Mouse (Mus musculus): ENCODE data around the gene Mpdu1. TPM values are rescaled to one million over a fixed set of nuclear protein-coding genes. Genes with fewer than 3 reads are reported as not detected.

The Mpdu1 gene
- total and polyA plus RNA-seq, 3 experiments: 110 to 210 (median 210) TPM

GRCm38 (mm10) chr11:69623006-69623405 is 39.4 kb downstream of the Mpdu1 start:
- Histone ChIP-seq H3K4me3 (replicated peaks in 1 of 3; ENCODE audit: low read depth in 2 of 3, low read length in 2 of 3, poor library complexity in 1 of 3) (no peak overlapping the region), H3K79me2 (replicated peaks; ENCODE audit: control insufficient read depth, extremely low read depth, insufficient read depth, poor library complexity, severe bottlenecking) (no peaks in the 10 kb centered on the region), H3K27ac (ENCODE audit: insufficient read depth, low read depth) (no peak overlapping the region), H3K9me3 (replicated peaks; ENCODE audit: low read length) (no peaks in the 10 kb centered on the region), H3K9ac (ENCODE audit: insufficient read depth, low read depth) (no peak overlapping the region), H3K4me1 (ENCODE audit: control insufficient read depth in 1 of 2, insufficient read depth in 2 of 2) (no peaks in the 10 kb centered on the region; a peak in 1 of 4 replicates), H3K36me3 (replicated peaks in 1 of 2; ENCODE audit: control insufficient read depth in 1 of 2, insufficient read depth in 1 of 2, low read length in 1 of 2) (no peaks in the 10 kb centered on the region), H3K27me3 (replicated peaks) (peaks cover 34% of the 10 kb centered on the region), H3K4me2 (ENCODE audit: insufficient read depth, low read depth, poor library complexity, severe bottlenecking) (no peak overlapping the region)
- no peak for DNase-seq (ENCODE audit: extremely low read depth)
- TF ChIP-seq CHD2 (IDR thresholded peaks at IDR 0.05; ENCODE audit: low read length): no peak
- TF ChIP-seq GABPA (IDR thresholded peaks at IDR 0.05; ENCODE audit: insufficient replicate concordance, low read depth, low read length): no peak
- TF ChIP-seq USF2 (conservative IDR thresholded peaks at IDR 0.05; ENCODE audit: low read depth, low read length): no peak
- no peak for TF ChIP-seq ZC3H11A (IDR thresholded peaks at IDR 0.05; ENCODE audit: low read depth, low read length)
- no peak for TF ChIP-seq JUN (IDR thresholded peaks at IDR 0.05; ENCODE audit: insufficient read depth, low read depth, low read length)
- TF ChIP-seq HCFC1 (IDR thresholded peaks at IDR 0.05; ENCODE audit: low read depth, low read length): no peak
- no peak for TF ChIP-seq ZNF384 (IDR thresholded peaks at IDR 0.05; ENCODE audit: low read depth, low read length)
- no peak for TF ChIP-seq EP300 (IDR thresholded peaks at IDR 0.05; ENCODE audit: low read length)
- no peak for TF ChIP-seq CHD1 (IDR thresholded peaks at IDR 0.05; ENCODE audit: low read depth, low read length)
- no peak for TF ChIP-seq JUND (conservative IDR thresholded peaks at IDR 0.05; ENCODE audit: low read depth, low read length)
- TF ChIP-seq NRF1 (IDR thresholded peaks at IDR 0.05; ENCODE audit: low read depth, low read length): no peak
- no peak for TF ChIP-seq SMC3 (IDR thresholded peaks at IDR 0.05; ENCODE audit: low read depth, low read length)
- TF ChIP-seq NELFE (IDR thresholded peaks at IDR 0.05; ENCODE audit: low read depth, low read length): no peak
- no peak for TF ChIP-seq POLR2AphosphoS2 (IDR thresholded peaks at IDR 0.05; ENCODE audit: low read depth, low read length)
- no peak for TF ChIP-seq ZKSCAN1 (IDR thresholded peaks at IDR 0.05; ENCODE audit: borderline replicate concordance, low read depth, low read length)
- TF ChIP-seq ETS1 (conservative IDR thresholded peaks at IDR 0.05; ENCODE audit: low read depth, low read length): no peak
- TF ChIP-seq MEF2A (IDR thresholded peaks at IDR 0.05; ENCODE audit: borderline replicate concordance, low read depth, low read length): no peak
- TF ChIP-seq POLR2A (IDR thresholded peaks at IDR 0.05; ENCODE audit: low read depth, low read length): no peak
- TF ChIP-seq TCF12 (IDR thresholded peaks at IDR 0.05; ENCODE audit: low read depth, low read length): no peak
- TF ChIP-seq MAFK (IDR thresholded peaks at IDR 0.05; ENCODE audit: insufficient replicate concordance, low read length): no peak
- in situ Hi-C loops (cut with MboI; ENCODE audit: low pct_ligation_motif_present, low pct_unique_long_range_greater_than_20kb, low sequenced_read_pairs): no loop called here
- dilution Hi-C loops (cut with MboI; ENCODE audit: extremely low pct_ligation_motif_present, extremely low pct_unique_long_range_greater_than_20kb, low sequenced_read_pairs): no loop called here

GRCm38 (mm10) chr11:69622406-69622805 is 40.0 kb downstream of the Mpdu1 start:
- no peaks in the 10 kb centered on the region for H3K4me1 ChIP-seq (ENCODE audit: control insufficient read depth in 1 of 2, insufficient read depth in 2 of 2)
- H3K36me3 ChIP-seq (replicated peaks in 1 of 2; ENCODE audit: control insufficient read depth in 1 of 2, insufficient read depth in 1 of 2, low read length in 1 of 2): no peaks in the 10 kb centered on the region
- H3K9ac ChIP-seq (ENCODE audit: insufficient read depth, low read depth): no peak overlapping the region
- no peaks in the 10 kb centered on the region for H3K9me3 ChIP-seq (replicated peaks; ENCODE audit: low read length)
- peaks cover 40% of the 10 kb centered on the region for H3K27me3 ChIP-seq (replicated peaks)
- TF ChIP-seq ETS1 (conservative IDR thresholded peaks at IDR 0.05; ENCODE audit: low read depth, low read length) (no peak), HCFC1 (IDR thresholded peaks at IDR 0.05; ENCODE audit: low read depth, low read length) (no peak), RAD21 (IDR thresholded peaks at IDR 0.05; ENCODE audit: low read depth, low read length) (no peak), MYC (IDR thresholded peaks at IDR 0.05; ENCODE audit: low read depth, low read length) (no peak), CHD1 (IDR thresholded peaks at IDR 0.05; ENCODE audit: low read depth, low read length) (no peak), USF2 (conservative IDR thresholded peaks at IDR 0.05; ENCODE audit: low read depth, low read length) (no peak), GABPA (IDR thresholded peaks at IDR 0.05; ENCODE audit: insufficient replicate concordance, low read depth, low read length) (no peak), SMC3 (IDR thresholded peaks at IDR 0.05; ENCODE audit: low read depth, low read length) (no peak), MAFK (IDR thresholded peaks at IDR 0.05; ENCODE audit: insufficient replicate concordance, low read length) (no peak), NELFE (IDR thresholded peaks at IDR 0.05; ENCODE audit: low read depth, low read length) (no peak), ZNF384 (IDR thresholded peaks at IDR 0.05; ENCODE audit: low read depth, low read length) (no peak), BHLHE40 (IDR thresholded peaks at IDR 0.05; ENCODE audit: low read depth, low read length) (no peak), MAZ (IDR thresholded peaks at IDR 0.05; ENCODE audit: low read depth, low read length) (no peak), IRF4 (IDR thresholded peaks at IDR 0.05; ENCODE audit: low read depth, low read length) (no peak), MEF2A (IDR thresholded peaks at IDR 0.05; ENCODE audit: borderline replicate concordance, low read depth, low read length) (no peak), PAX5 (IDR thresholded peaks at IDR 0.05; ENCODE audit: low read length) (no peak), E2F4 (IDR thresholded peaks at IDR 0.05; ENCODE audit: insufficient replicate concordance, low read depth, low read length) (no peak), ELF1 (IDR thresholded peaks at IDR 0.05; ENCODE audit: low read depth, low read length) (no peak), TCF12 (IDR thresholded peaks at IDR 0.05; ENCODE audit: low read depth, low read length) (no peak), JUN (IDR thresholded peaks at IDR 0.05; ENCODE audit: insufficient read depth, low read depth, low read length) (no peak)
- in situ Hi-C loops (cut with MboI; ENCODE audit: low pct_ligation_motif_present, low pct_unique_long_range_greater_than_20kb, low sequenced_read_pairs): no loop called here
- no peaks in the 10 kb centered on the region for H3K79me2 ChIP-seq (replicated peaks; ENCODE audit: control insufficient read depth, extremely low read depth, insufficient read depth, poor library complexity, severe bottlenecking)
- no peak overlapping the region for H3K4me3 ChIP-seq (replicated peaks in 1 of 3; ENCODE audit: low read depth in 2 of 3, low read length in 2 of 3, poor library complexity in 1 of 3)
- H3K4me2 ChIP-seq (ENCODE audit: insufficient read depth, low read depth, poor library complexity, severe bottlenecking): no peak overlapping the region
- dilution Hi-C loops (cut with MboI; ENCODE audit: extremely low pct_ligation_motif_present, extremely low pct_unique_long_range_greater_than_20kb, low sequenced_read_pairs): no loop called here
- no peak for DNase-seq (ENCODE audit: extremely low read depth)
- no peak overlapping the region for H3K27ac ChIP-seq (ENCODE audit: insufficient read depth, low read depth)

All from CH12.LX (cell line).